Mouse (Mus musculus) kidney, embryonic 15.5 days (tissue): ENCODE measurements at regions not wholly inside any gene's neighbourhood (a gene's known extent, or its start where the extent isn't known, plus 50 kb on each side); places are given as distances from the start of the nearest gene placed in this dataset.
"Not testable (repeated sequence)": the region's sequence is repeated elsewhere in the genome, so short reads cannot be mapped to it uniquely, and the experiment has no call there.

Experiments used
- ATAC-seq: fragments of 200-750 bp; cut with Nextera tagmentation; replicated peaks from 2 replicates; pipeline ENCODE4 v1.8.0; 2017; ENCODE audit warnings: moderate TSS enrichment; ENCODE audit not compliant: low FRiP score
- H3K27ac ChIP-seq: fragments of 300-500 bp; sonication (generic); 2 replicates; pipeline ENCODE4 v1.5.1; 2015; ENCODE audit warnings: mild to moderate bottlenecking, inconsistent platforms
- H3K27me3 ChIP-seq: fragments of 300-500 bp; sonication (generic); 2 replicates; pipeline ENCODE4 v1.6.1; 2015; ENCODE audit warnings: inconsistent platforms
- H3K36me3 ChIP-seq: fragments of 300-500 bp; sonication (generic); 2 replicates; pipeline ENCODE4 v1.6.1; 2015; ENCODE audit warnings: inconsistent platforms
- H3K4me1 ChIP-seq: fragments of 300-500 bp; sonication (generic); 2 replicates; pipeline ENCODE4 v1.6.1; 2015; ENCODE audit warnings: inconsistent platforms
- H3K4me2 ChIP-seq: fragments of 300-500 bp; sonication (generic); 2 replicates; pipeline ENCODE4 v1.6.1; 2015; ENCODE audit warnings: moderate library complexity, mild to moderate bottlenecking, inconsistent platforms
- H3K4me3 ChIP-seq: fragments of 300-500 bp; sonication (generic); replicated peaks from 2 replicates; pipeline ENCODE4 v1.5.1; 2015; ENCODE audit warnings: mild to moderate bottlenecking, inconsistent platforms
- H3K9ac ChIP-seq: fragments of 300-500 bp; sonication (generic); 2 replicates; pipeline ENCODE4 v1.6.1; 2015; ENCODE audit warnings: mild to moderate bottlenecking, inconsistent platforms
- H3K9me3 ChIP-seq: fragments of 300-500 bp; sonication (generic); replicated peaks from 2 replicates; pipeline ENCODE4 v1.6.1; 2016; ENCODE audit warnings: inconsistent platforms
- WGBS: fragments of 180-500 bp; shearing (Covaris S2); methylation state at CpG from one replicate; pipeline ENCODE4 v1.1.7; 2015; ENCODE audit warnings: mixed read lengths; 5-methylcytosine and 5-hydroxymethylcytosine counted together

DNA sequence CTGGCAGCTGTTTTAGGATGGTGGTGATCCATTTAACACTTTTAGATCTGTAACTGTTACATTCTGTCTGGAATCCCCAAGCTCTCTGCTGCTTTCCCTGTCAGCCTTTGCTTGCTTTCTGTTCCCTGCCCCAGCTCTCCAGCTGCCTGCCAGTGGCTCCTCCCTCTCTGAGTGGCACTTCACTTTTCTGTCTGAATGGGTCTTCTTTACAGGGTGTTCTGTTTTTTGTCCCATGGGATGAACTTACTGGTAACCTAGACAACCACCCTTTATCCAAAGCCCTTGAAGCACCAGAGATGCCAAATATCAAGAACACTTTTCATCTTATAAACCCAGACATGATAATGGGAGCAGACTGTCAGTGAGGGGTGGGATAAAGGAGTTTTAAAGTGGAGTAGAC lies 294.8 kb upstream of the Nr5a2 start:
- no peaks in the 10 kb centered on the region for H3K9me3 ChIP-seq
- H3K27me3 ChIP-seq, result no peaks in the 10 kb centered on the region
- ATAC-seq, result no peak
- 0 out of 2 replicates have a peak, but pooled peaks cover 2% of the 10 kb centered on the region for H3K4me1 ChIP-seq
- H3K27ac ChIP-seq, result no peak overlapping the region
- H3K4me2 ChIP-seq, result no peak overlapping the region
- no peak overlapping the region for H3K9ac ChIP-seq
- H3K36me3 ChIP-seq, result no peaks in the 10 kb centered on the region
- no peak overlapping the region for H3K4me3 ChIP-seq

DNA sequence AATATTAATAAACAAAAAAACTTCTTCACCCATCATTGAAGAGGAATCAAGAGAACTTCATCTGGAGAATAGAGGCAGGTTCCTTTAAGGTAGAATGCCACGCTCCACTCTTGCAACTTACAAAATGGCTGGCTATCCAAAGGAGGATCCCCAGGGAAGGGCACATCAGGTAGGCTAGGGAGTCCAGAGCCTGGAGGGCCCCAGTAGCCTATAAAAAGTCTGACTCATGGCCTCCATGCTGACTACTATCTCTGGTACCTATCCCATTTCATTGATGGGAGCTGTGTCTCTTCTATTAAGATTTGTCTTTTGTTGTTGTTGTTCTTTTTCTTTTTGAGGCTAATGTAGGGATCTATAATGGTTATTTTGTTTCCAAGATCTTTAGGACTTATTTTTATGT lies 294.4 kb upstream of the Nr5a2 start:
- no peak for ATAC-seq
- H3K36me3 ChIP-seq, result no peaks in the 10 kb centered on the region
- no peak overlapping the region for H3K4me2 ChIP-seq
- H3K4me3 ChIP-seq, result no peak overlapping the region
- whole genome bisulfite sequencing, result 97% methylated on average over 1 of the region's 1 CpGs
- H3K9ac ChIP-seq, result no peak overlapping the region
- H3K4me1 ChIP-seq, result 0 out of 2 replicates have a peak, but pooled peaks cover 2% of the 10 kb centered on the region
- no peak overlapping the region for H3K27ac ChIP-seq
- no peaks in the 10 kb centered on the region for H3K27me3 ChIP-seq
- H3K9me3 ChIP-seq, result no peaks in the 10 kb centered on the region

DNA sequence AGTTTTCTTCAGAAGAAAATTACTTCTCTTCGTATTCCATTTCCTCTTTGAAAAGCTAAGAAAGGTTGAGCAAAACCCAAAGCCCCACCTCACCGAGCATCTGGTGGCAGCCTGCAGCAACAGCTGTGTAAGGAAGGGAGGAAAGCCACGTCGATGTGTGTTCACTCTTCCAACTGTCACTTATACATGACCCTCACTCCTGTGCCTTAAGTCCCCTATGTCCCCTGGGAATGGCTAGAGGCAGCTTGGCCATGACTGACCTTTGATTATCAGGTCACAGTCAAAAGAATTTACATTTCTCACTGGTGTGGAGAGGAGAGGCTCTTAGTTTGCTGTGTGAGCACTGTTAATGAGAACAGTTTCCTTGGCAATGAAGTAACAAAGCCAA lies 266.8 kb upstream of the Nr5a2 start:
- no peak overlapping the region for H3K4me2 ChIP-seq
- H3K9me3 ChIP-seq, result no peaks in the 10 kb centered on the region
- H3K36me3 ChIP-seq, result no peaks in the 10 kb centered on the region
- H3K4me3 ChIP-seq, result no peak overlapping the region
- no peak overlapping the region for H3K9ac ChIP-seq
- H3K27me3 ChIP-seq, result peaks cover 9% of the 10 kb centered on the region; the same call in 1 of the 2 replicates
- WGBS, result 84% methylated on average over 4 of the region's 4 CpGs
- ATAC-seq, result no peak
- H3K27ac ChIP-seq, result no peak overlapping the region
- no peaks in the 10 kb centered on the region; the same call in 1 of the 2 replicates for H3K4me1 ChIP-seq

GRCm38 (mm10) chr1:137226479-137227097 lies 266.3 kb upstream of the Nr5a2 start:
- no peak for ATAC-seq
- Histone ChIP-seq H3K9ac (no peak overlapping the region), H3K9me3 (no peaks in the 10 kb centered on the region), H3K27ac (no peak overlapping the region), H3K36me3 (no peaks in the 10 kb centered on the region), H3K4me2 (no peak overlapping the region), H3K4me1 (peaks cover 4% of the 10 kb centered on the region), H3K4me3 (no peak overlapping the region), H3K27me3 (peaks cover 9% of the 10 kb centered on the region; the same call in 1 of the 2 replicates)
- WGBS, result 87% methylated on average over 6 of the region's 6 CpGs

- 33% methylated on average over 3 of the region's 3 CpGs for WGBS
- Histone ChIP-seq H3K9me3 (no peaks in the 10 kb centered on the region), H3K27me3 (peaks cover 9% of the 10 kb centered on the region; the same call in 1 of the 2 replicates), H3K36me3 (no peaks in the 10 kb centered on the region), H3K4me2 (no peak overlapping the region), H3K4me3 (no peak overlapping the region), H3K9ac (no peak overlapping the region), H3K4me1 (peaks cover 11% of the 10 kb centered on the region), H3K27ac (no peak overlapping the region)
- peak; percentile 47 for ATAC-seq
Measured at GRCm38 (mm10) chr1:137225418-137225817, 265.2 kb upstream of the Nr5a2 start.

DNA sequence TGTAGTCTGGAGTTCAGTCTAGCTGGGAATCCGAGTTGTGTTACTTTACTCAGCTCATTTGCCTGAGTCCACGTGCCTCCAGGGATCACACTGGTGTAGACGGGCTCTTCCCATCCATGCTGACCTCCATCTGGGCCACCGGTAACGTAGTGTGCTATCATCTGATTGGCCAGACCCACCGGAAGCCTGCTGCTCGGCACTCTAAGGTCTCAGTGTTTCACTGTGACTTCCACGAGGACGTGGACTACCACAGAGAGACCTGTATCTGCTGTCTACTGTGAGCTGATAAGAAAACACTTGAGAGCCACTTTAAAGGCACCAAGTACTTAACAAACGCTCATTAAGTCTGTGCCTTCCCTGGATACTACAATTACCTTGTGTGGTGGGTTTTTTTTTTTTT lies 262.8 kb upstream of the Nr5a2 start:
- no peaks in the 10 kb centered on the region for H3K36me3 ChIP-seq
- peaks cover 22% of the 10 kb centered on the region for H3K4me1 ChIP-seq
- H3K9me3 ChIP-seq, result no peaks in the 10 kb centered on the region
- H3K27ac ChIP-seq, result no peak overlapping the region
- H3K27me3 ChIP-seq, result peaks cover 9% of the 10 kb centered on the region; the same call in 1 of the 2 replicates
- H3K9ac ChIP-seq, result no peak overlapping the region
- WGBS, result 64% methylated on average over 10 of the region's 10 CpGs
- H3K4me2 ChIP-seq, result no peak overlapping the region
- H3K4me3 ChIP-seq, result no peak overlapping the region
- ATAC-seq, result no peak

DNA sequence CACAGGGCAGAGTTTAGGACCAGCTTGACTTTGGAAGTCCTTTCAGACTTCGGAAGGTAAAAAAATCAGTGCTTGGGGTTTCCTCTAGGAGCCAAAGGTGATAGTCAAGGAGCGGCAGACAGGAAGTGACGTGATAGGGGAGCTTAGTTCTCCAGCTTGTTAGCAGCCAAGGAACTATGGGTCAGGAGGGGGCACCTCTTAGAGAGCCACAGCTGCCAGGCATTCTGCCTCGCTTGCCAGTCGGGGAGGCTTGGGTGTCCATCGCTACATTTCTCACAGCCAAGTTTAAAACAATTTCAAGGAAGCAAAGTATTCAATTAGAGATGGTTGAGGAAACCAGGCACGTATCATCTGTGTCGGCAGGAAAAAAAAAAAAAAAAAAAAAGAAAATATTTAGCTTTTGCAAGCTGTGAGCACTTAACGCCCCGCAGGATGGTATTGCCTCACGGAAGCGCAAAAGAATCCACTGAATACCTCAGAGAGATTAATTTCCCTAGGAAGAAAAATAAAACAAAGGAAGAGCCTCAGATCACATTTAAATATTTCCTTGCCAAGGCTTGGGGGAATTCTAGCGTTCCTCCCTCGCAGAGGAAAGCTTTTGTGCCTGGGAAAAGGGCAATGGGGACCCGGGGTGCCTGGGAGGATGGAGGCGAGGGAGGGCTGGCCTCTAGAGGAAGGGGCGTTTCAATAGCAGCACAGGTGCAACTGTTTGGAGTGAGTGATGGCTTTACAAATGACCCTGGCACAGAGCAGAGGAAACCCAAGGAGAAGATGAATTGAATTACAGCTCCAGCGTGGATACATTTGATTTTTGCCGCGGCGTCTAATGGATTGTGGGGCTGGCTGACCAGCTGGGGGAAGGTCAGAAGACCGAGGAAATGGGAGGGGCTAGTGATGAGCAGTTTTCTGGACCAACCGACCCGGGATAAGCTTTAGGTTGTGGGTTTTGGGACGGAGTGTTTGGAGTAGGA lies 261.1 kb upstream of the Nr5a2 start:
- H3K4me3 ChIP-seq, result peak overlapping the region; percentile 30
- H3K4me2 ChIP-seq, result peak overlapping the region; percentile 63
- peaks cover 9% of the 10 kb centered on the region; the same call in 1 of the 2 replicates for H3K27me3 ChIP-seq
- H3K9ac ChIP-seq, result no peak overlapping the region
- H3K27ac ChIP-seq, result 0 out of 2 replicates have a peak overlapping the region, but pooled peaks have one; percentile 27
- H3K4me1 ChIP-seq, result peaks cover 22% of the 10 kb centered on the region
- peak; percentile 60 for ATAC-seq
- H3K9me3 ChIP-seq, result no peaks in the 10 kb centered on the region
- WGBS, result 8% methylated on average over 25 of the region's 25 CpGs
- H3K36me3 ChIP-seq, result no peaks in the 10 kb centered on the region

DNA sequence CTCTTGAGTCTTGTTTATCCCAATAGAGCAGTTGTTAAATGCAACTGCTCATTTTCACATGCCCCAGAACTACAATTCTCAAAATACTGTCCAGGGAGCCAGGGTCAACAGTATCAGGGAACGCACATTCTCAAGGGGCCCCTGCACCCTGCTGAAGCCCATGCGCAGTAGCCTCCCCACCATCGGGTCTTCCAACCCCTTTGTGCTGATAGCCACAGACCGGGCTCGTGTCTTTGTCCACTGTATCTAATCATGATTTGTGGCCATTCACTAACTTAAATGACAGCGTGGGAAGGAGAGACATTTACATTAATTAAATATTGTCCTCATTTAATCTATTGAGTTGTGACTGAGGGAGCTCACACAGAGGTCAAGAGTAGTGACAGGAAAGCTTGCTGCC lies 260.0 kb upstream of the Nr5a2 start:
- Histone ChIP-seq H3K9ac (no peak overlapping the region), H3K27me3 (peaks cover 9% of the 10 kb centered on the region; the same call in 1 of the 2 replicates), H3K9me3 (no peaks in the 10 kb centered on the region), H3K27ac (no peak overlapping the region), H3K36me3 (no peaks in the 10 kb centered on the region), H3K4me1 (peaks cover 22% of the 10 kb centered on the region), H3K4me2 (no peak overlapping the region), H3K4me3 (no peak overlapping the region)
- 77% methylated on average over 6 of the region's 6 CpGs for WGBS
- no peak for ATAC-seq

- Histone ChIP-seq H3K4me1 (peaks cover 22% of the 10 kb centered on the region), H3K9ac (no peak overlapping the region), H3K4me3 (no peak overlapping the region), H3K9me3 (no peaks in the 10 kb centered on the region), H3K36me3 (no peaks in the 10 kb centered on the region), H3K4me2 (no peak overlapping the region), H3K27me3 (peaks cover 5% of the 10 kb centered on the region; the same call in 1 of the 2 replicates), H3K27ac (no peak overlapping the region)
- WGBS, result 56% methylated on average over 11 of the region's 11 CpGs
- ATAC-seq, result no peak
Measured at GRCm38 (mm10) chr1:137218611-137219010, 258.4 kb upstream of the Nr5a2 start.

- no peak for ATAC-seq
- Histone ChIP-seq H3K4me3 (no peak overlapping the region), H3K27ac (no peak overlapping the region), H3K36me3 (no peaks in the 10 kb centered on the region), H3K4me1 (peaks cover 22% of the 10 kb centered on the region), H3K27me3 (peaks cover 5% of the 10 kb centered on the region; the same call in 1 of the 2 replicates), H3K9me3 (no peaks in the 10 kb centered on the region), H3K9ac (no peak overlapping the region), H3K4me2 (no peak overlapping the region)
- WGBS, result 67% methylated on average over 4 of the region's 4 CpGs
Measured at GRCm38 (mm10) chr1:137218096-137218495, 257.8 kb upstream of the Nr5a2 start.

GRCm38 (mm10) chr1:137217206-137217605 lies 257.0 kb upstream of the Nr5a2 start:
- H3K27me3 ChIP-seq, result no peaks in the 10 kb centered on the region
- H3K36me3 ChIP-seq, result no peaks in the 10 kb centered on the region
- H3K4me1 ChIP-seq, result peaks cover 22% of the 10 kb centered on the region
- H3K9me3 ChIP-seq, result no peaks in the 10 kb centered on the region
- WGBS, result 95% methylated on average over 5 of the region's 5 CpGs
- no peak for ATAC-seq
- no peak overlapping the region for H3K27ac ChIP-seq
- H3K9ac ChIP-seq, result no peak overlapping the region
- no peak overlapping the region for H3K4me2 ChIP-seq
- H3K4me3 ChIP-seq, result no peak overlapping the region

DNA sequence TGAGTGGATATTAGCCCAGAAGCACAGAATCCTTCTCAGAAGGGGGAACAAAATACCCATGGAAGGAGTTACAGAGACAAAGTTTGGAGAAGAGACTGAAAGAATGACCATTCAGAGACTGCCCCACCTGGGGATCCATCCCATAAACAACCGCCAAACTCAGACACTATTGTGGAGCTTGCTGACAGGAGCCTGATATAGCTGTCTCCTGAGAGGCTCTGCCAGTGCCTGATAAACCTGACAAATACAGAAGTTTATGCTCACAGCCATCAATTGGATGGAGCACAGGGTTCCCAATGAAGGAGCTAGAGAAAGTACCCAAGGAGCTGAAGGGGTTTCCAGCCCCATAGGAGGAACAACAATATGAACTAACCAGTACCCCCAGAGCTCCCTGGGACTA lies 254.1 kb upstream of the Nr5a2 start:
- H3K36me3 ChIP-seq, H3K27me3 ChIP-seq, H3K27ac ChIP-seq, H3K4me1 ChIP-seq, H3K4me2 ChIP-seq, H3K9ac ChIP-seq, H3K4me3 ChIP-seq, ATAC-seq, H3K9me3 ChIP-seq: not testable (repeated sequence)
- WGBS, result 77% methylated on average over 1 of the region's 1 CpGs
